Mouse (Mus musculus): ENCODE measurements around the gene Itga10. TPM values are rescaled to one million over a fixed set of nuclear protein-coding genes. Genes with fewer than 3 reads are reported as not detected.
"Not testable (repeated sequence)": the region's sequence is repeated elsewhere in the genome, so short reads cannot be mapped to it uniquely, and the experiment has no call there.

Itga10 gene
- polyA plus RNA-seq, 1 experiment = 1.00 TPM

GRCm38 (mm10) chr3:96639219-96639618 is 6.2 kb upstream of the Itga10 start:
- TF ChIP-seq POLR2A (IDR thresholded peaks at IDR 0.05; ENCODE audit: borderline replicate concordance, control insufficient read depth, low read depth, low read length) = no peak
- peak; percentile 66 for TF ChIP-seq CTCF (IDR thresholded peaks at IDR 0.05; ENCODE audit: control insufficient read depth, insufficient read depth, low read length)
- H3K27ac ChIP-seq (ENCODE audit: control insufficient read depth, insufficient read depth, low read depth, low read length, poor library complexity) = no peak overlapping the region
- H3K4me3 ChIP-seq (replicated peaks; ENCODE audit: control insufficient read depth, low read depth, low read length) = no peak overlapping the region
- WGBS = 76% methylated on average over 1 of the region's 1 CpGs
- peaks cover 1% of the 10 kb centered on the region; the same call in 1 of the 2 replicates for H3K4me1 ChIP-seq (ENCODE audit: control insufficient read depth, insufficient read depth, low read length)

GRCm38 (mm10) chr3:96647365-96647764 is 2.0 kb downstream of the Itga10 start:
- 85% methylated on average over 3 of the region's 3 CpGs for WGBS
- Histone ChIP-seq H3K4me1 (ENCODE audit: control insufficient read depth, insufficient read depth, low read length) (no peaks in the 10 kb centered on the region), H3K4me3 (replicated peaks; ENCODE audit: control insufficient read depth, low read depth, low read length) (no peak overlapping the region), H3K27ac (ENCODE audit: control insufficient read depth, insufficient read depth, low read depth, low read length, poor library complexity) (no peak overlapping the region)
- no peak for TF ChIP-seq POLR2A (IDR thresholded peaks at IDR 0.05; ENCODE audit: borderline replicate concordance, control insufficient read depth, low read depth, low read length)
- no peak for TF ChIP-seq CTCF (IDR thresholded peaks at IDR 0.05; ENCODE audit: control insufficient read depth, insufficient read depth, low read length)

- no peak overlapping the region for H3K27ac ChIP-seq (ENCODE audit: control insufficient read depth, insufficient read depth, low read depth, low read length, poor library complexity)
- WGBS = 41% methylated on average over 2 of the region's 2 CpGs
- TF ChIP-seq CTCF (IDR thresholded peaks at IDR 0.05; ENCODE audit: control insufficient read depth, insufficient read depth, low read length) (no peak), POLR2A (IDR thresholded peaks at IDR 0.05; ENCODE audit: borderline replicate concordance, control insufficient read depth, low read depth, low read length) (no peak)
These were observed 15.5 kb downstream of the Itga10 start for GRCm38 (mm10) chr3:96660901-96661300.

GRCm38 (mm10) chr3:96662731-96663316 is 17.4 kb downstream of the Itga10 start:
- Histone ChIP-seq H3K4me3 (replicated peaks; ENCODE audit: control insufficient read depth, low read depth, low read length) (no peak overlapping the region), H3K27ac (ENCODE audit: control insufficient read depth, insufficient read depth, low read depth, low read length, poor library complexity) (no peak overlapping the region), H3K4me1 (ENCODE audit: control insufficient read depth, insufficient read depth, low read length) (no peaks in the 10 kb centered on the region)
- WGBS = 78% methylated on average over 8 of the region's 8 CpGs
- TF ChIP-seq CTCF (IDR thresholded peaks at IDR 0.05; ENCODE audit: control insufficient read depth, insufficient read depth, low read length) = no peak
- TF ChIP-seq POLR2A (IDR thresholded peaks at IDR 0.05; ENCODE audit: borderline replicate concordance, control insufficient read depth, low read depth, low read length) = no peak

More at GRCm38 (mm10) chr3:96660901-96661300, 15.5 kb downstream of the Itga10 start:
- Histone ChIP-seq H3K4me1 (ENCODE audit: control insufficient read depth, insufficient read depth, low read length) (no peaks in the 10 kb centered on the region), H3K4me3 (replicated peaks; ENCODE audit: control insufficient read depth, low read depth, low read length) (no peak overlapping the region)

GRCm38 (mm10) chr3:96663432-96664239 is 18.3 kb downstream of the Itga10 start:
- Histone ChIP-seq H3K4me1 (ENCODE audit: control insufficient read depth, insufficient read depth, low read length) (no peaks in the 10 kb centered on the region), H3K4me3 (replicated peaks; ENCODE audit: control insufficient read depth, low read depth, low read length) (peak overlapping the region; percentile 0), H3K27ac (ENCODE audit: control insufficient read depth, insufficient read depth, low read depth, low read length, poor library complexity) (no peak overlapping the region)
- 8% methylated on average over 18 of the region's 18 CpGs for WGBS
- TF ChIP-seq POLR2A (IDR thresholded peaks at IDR 0.05; ENCODE audit: borderline replicate concordance, control insufficient read depth, low read depth, low read length) = no peak
- TF ChIP-seq CTCF (IDR thresholded peaks at IDR 0.05; ENCODE audit: control insufficient read depth, insufficient read depth, low read length) = peak; percentile 27

- H3K4me3 ChIP-seq (replicated peaks; ENCODE audit: control insufficient read depth, low read depth, low read length); H3K27ac ChIP-seq (ENCODE audit: control insufficient read depth, insufficient read depth, low read depth, low read length, poor library complexity); H3K4me1 ChIP-seq (ENCODE audit: control insufficient read depth, insufficient read depth, low read length): not testable (repeated sequence)
- 77% methylated on average over 7 of the region's 7 CpGs for WGBS
These were observed 20.5 kb downstream of the Itga10 start for GRCm38 (mm10) chr3:96665732-96666363.

GRCm38 (mm10) chr3:96666916-96667315 is 21.5 kb downstream of the Itga10 start:
- TF ChIP-seq POLR2A (IDR thresholded peaks at IDR 0.05; ENCODE audit: borderline replicate concordance, control insufficient read depth, low read depth, low read length) (no peak), CTCF (IDR thresholded peaks at IDR 0.05; ENCODE audit: control insufficient read depth, insufficient read depth, low read length) (no peak)
- Histone ChIP-seq H3K4me1 (ENCODE audit: control insufficient read depth, insufficient read depth, low read length) (no peaks in the 10 kb centered on the region), H3K27ac (ENCODE audit: control insufficient read depth, insufficient read depth, low read depth, low read length, poor library complexity) (no peak overlapping the region), H3K4me3 (replicated peaks; ENCODE audit: control insufficient read depth, low read depth, low read length) (no peak overlapping the region)
- WGBS = 90% methylated on average over 5 of the region's 5 CpGs

- TF ChIP-seq CTCF (IDR thresholded peaks at IDR 0.05; ENCODE audit: control insufficient read depth, insufficient read depth, low read length) (peak; percentile 49), POLR2A (IDR thresholded peaks at IDR 0.05; ENCODE audit: borderline replicate concordance, control insufficient read depth, low read depth, low read length) (no peak)
- WGBS = 38% methylated on average over 1 of the region's 1 CpGs
- Histone ChIP-seq H3K27ac (ENCODE audit: control insufficient read depth, insufficient read depth, low read depth, low read length, poor library complexity) (no peak overlapping the region), H3K4me3 (replicated peaks; ENCODE audit: control insufficient read depth, low read depth, low read length) (no peak overlapping the region), H3K4me1 (ENCODE audit: control insufficient read depth, insufficient read depth, low read length) (no peaks in the 10 kb centered on the region)
These were observed 21.9 kb downstream of the Itga10 start for GRCm38 (mm10) chr3:96667316-96667715.

Data from bone marrow, adult 2 months (tissue).